Mouse (Mus musculus): ENCODE measurements around the gene Mrtfa. TPM values are rescaled to one million over a fixed set of nuclear protein-coding genes. Genes with fewer than 3 reads are reported as not detected.

Mrtfa gene
- polyA plus RNA-seq, 1 experiment from 2014 or later, result 21.2 TPM

DNA sequence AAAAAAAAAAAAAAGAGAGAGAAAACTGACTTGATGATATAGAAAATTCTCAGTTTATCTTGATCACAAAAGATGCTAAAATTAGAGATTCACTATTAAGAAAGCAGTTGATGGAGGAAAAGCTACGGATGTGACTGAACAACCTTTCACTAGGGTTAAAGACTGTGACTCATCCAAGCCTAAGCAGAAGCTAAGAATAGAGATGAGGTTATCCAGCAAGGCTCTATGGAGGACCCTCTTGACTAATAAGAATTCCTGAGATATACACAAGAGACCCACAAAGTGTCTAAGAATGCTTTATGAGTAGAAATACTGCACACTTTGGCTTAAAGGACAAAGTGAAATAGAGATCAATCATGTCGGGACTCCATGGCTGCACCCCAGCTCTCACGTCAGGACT lies 14.9 kb downstream of the Mrtfa start:
- H3K27me3 ChIP-seq (replicated peaks; ENCODE audit: control insufficient read depth, insufficient read depth, low read length), result no peaks in the 10 kb centered on the region
- H3K4me1 ChIP-seq (replicated peaks; ENCODE audit: control insufficient read depth, insufficient read depth, low read length), result peaks cover 8% of the 10 kb centered on the region; the same call in 1 of the 2 replicates
- ATAC-seq (replicated peaks; ENCODE audit: low FRiP score, low TSS enrichment, low read depth) (no peak), DNase-seq (ENCODE audit: low spot score) (no peak)
- no peak overlapping the region for H3K4me3 ChIP-seq (ENCODE audit: low read depth, low read length)
- H3K27ac ChIP-seq (ENCODE audit: low read depth), result no peak overlapping the region
- no peaks in the 10 kb centered on the region for H3K9me3 ChIP-seq (ENCODE audit: control insufficient read depth, low read length)
- H3K4me2 ChIP-seq (ENCODE audit: low read length), result no peak overlapping the region
- no peak overlapping the region for H3K9ac ChIP-seq (ENCODE audit: low read length)
- WGBS, result 86% methylated on average over 3 of the region's 3 CpGs
- no peaks in the 10 kb centered on the region for H3K36me3 ChIP-seq (ENCODE audit: control insufficient read depth, insufficient read depth, low read length)

DNA sequence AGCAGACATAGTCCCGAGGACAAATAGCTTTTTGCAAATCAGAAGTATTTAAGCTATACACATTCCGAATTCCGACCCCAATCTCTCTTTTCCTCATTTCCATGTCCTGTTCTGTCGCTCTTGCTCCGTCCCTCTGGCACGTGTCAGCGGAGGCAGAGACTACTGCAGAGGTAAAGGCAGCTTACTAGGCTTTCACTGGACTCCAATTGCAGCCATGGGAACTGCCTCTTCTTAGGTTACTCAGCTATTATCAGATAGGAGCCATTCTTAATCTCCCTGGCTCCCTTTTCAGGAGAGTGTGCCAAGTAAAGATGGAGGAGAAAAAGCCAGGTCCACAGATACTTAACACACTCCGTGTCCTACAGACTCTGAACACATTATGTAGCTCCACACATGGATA lies 18.3 kb downstream of the Mrtfa start:
- ATAC-seq (replicated peaks; ENCODE audit: low FRiP score, low TSS enrichment, low read depth) (no peak), DNase-seq (ENCODE audit: low spot score) (no peak)
- H3K9me3 ChIP-seq (ENCODE audit: control insufficient read depth, low read length), result no peaks in the 10 kb centered on the region
- H3K36me3 ChIP-seq (ENCODE audit: control insufficient read depth, insufficient read depth, low read length), result no peaks in the 10 kb centered on the region
- WGBS, result 94% methylated on average over 8 of the region's 8 CpGs
- H3K9ac ChIP-seq (ENCODE audit: low read length), result no peak overlapping the region
- no peak overlapping the region for H3K27ac ChIP-seq (ENCODE audit: low read depth)
- no peaks in the 10 kb centered on the region for H3K27me3 ChIP-seq (replicated peaks; ENCODE audit: control insufficient read depth, insufficient read depth, low read length)
- H3K4me1 ChIP-seq (replicated peaks; ENCODE audit: control insufficient read depth, insufficient read depth, low read length), result peaks cover 16% of the 10 kb centered on the region
- H3K4me2 ChIP-seq (ENCODE audit: low read length), result no peak overlapping the region
- H3K4me3 ChIP-seq (ENCODE audit: low read depth, low read length), result no peak overlapping the region

DNA sequence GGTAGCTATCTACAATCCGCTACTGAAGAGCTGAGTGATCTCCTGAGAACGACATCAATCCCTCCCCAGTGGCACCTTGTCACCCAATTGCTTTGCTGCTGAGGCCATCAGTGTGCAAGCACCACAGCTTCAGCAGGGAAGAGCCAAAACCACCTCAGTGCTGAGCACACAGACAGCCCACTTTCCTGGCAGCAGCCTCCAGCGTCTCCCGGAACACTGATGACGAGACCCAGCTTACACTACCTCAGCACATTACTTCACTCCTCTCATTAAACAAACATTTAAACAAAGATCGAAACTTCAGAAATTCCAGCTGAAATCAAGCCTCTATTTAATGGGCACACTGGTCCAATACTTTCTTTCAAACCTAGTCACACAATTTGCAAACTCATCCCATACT lies 21.8 kb downstream of the Mrtfa start:
- Histone ChIP-seq H3K27ac (ENCODE audit: low read depth) (no peak overlapping the region), H3K4me1 (replicated peaks; ENCODE audit: control insufficient read depth, insufficient read depth, low read length) (peaks cover 18% of the 10 kb centered on the region), H3K4me2 (ENCODE audit: low read length) (no peak overlapping the region), H3K36me3 (ENCODE audit: control insufficient read depth, insufficient read depth, low read length) (no peaks in the 10 kb centered on the region), H3K4me3 (ENCODE audit: low read depth, low read length) (no peak overlapping the region), H3K9me3 (ENCODE audit: control insufficient read depth, low read length) (no peaks in the 10 kb centered on the region), H3K9ac (ENCODE audit: low read length) (no peak overlapping the region), H3K27me3 (replicated peaks; ENCODE audit: control insufficient read depth, insufficient read depth, low read length) (no peaks in the 10 kb centered on the region)
- 42% methylated on average over 6 of the region's 6 CpGs for WGBS
- DNase-seq (ENCODE audit: low spot score) (no peak), ATAC-seq (replicated peaks; ENCODE audit: low FRiP score, low TSS enrichment, low read depth) (no peak)

DNA sequence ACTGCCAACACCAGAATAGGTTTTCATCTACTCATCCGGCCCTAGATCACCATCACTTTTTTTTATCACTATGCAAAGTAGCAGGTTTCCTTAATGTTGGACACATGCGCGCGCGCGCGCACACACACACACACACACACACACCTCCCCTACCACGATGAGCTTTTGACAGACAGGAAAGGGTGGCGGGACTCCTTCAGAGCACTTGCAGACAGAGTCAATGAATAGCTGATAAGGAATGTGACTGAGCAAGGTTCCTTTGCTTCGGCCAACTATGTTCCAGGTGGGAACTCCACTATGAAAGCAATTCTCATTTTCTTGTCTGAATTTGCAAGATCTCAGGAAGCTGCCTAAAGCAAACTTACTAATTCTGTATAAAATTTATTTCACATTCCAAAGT lies 22.7 kb downstream of the Mrtfa start:
- Histone ChIP-seq H3K27ac (ENCODE audit: low read depth) (no peak overlapping the region), H3K9ac (ENCODE audit: low read length) (no peak overlapping the region), H3K4me3 (ENCODE audit: low read depth, low read length) (no peak overlapping the region), H3K27me3 (replicated peaks; ENCODE audit: control insufficient read depth, insufficient read depth, low read length) (no peaks in the 10 kb centered on the region), H3K9me3 (ENCODE audit: control insufficient read depth, low read length) (no peaks in the 10 kb centered on the region), H3K36me3 (ENCODE audit: control insufficient read depth, insufficient read depth, low read length) (no peaks in the 10 kb centered on the region), H3K4me2 (ENCODE audit: low read length) (no peak overlapping the region), H3K4me1 (replicated peaks; ENCODE audit: control insufficient read depth, insufficient read depth, low read length) (peaks cover 18% of the 10 kb centered on the region)
- ATAC-seq (replicated peaks; ENCODE audit: low FRiP score, low TSS enrichment, low read depth), result no peak
- WGBS, result 88% methylated on average over 10 of the region's 10 CpGs
- no peak for DNase-seq (ENCODE audit: low spot score)

DNA sequence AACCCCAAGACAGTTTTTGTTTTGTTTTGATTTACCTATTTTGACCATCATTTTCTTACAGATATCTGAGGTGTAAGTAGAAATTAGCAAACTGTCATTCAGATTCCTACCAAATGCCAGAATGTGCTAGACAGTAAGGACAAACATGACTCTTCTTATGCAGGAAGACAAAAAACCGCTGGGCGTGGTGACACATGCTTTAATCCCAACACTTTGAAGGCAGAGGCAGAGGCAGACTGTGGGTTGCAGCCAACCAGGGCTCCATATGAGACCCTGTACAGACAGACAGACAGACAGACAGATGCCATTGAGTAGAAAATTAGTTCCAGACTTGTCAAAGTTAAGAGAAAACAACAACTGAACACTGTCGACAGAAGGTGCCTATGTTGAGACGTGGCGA lies 24.3 kb downstream of the Mrtfa start:
- H3K4me2 ChIP-seq (ENCODE audit: low read length), result no peak overlapping the region
- no peak overlapping the region for H3K27ac ChIP-seq (ENCODE audit: low read depth)
- ATAC-seq (replicated peaks; ENCODE audit: low FRiP score, low TSS enrichment, low read depth) (no peak), DNase-seq (ENCODE audit: low spot score) (no peak)
- WGBS, result 94% methylated on average over 5 of the region's 5 CpGs
- peaks cover 21% of the 10 kb centered on the region for H3K4me1 ChIP-seq (replicated peaks; ENCODE audit: control insufficient read depth, insufficient read depth, low read length)
- no peak overlapping the region for H3K4me3 ChIP-seq (ENCODE audit: low read depth, low read length)
- H3K27me3 ChIP-seq (replicated peaks; ENCODE audit: control insufficient read depth, insufficient read depth, low read length), result no peaks in the 10 kb centered on the region
- no peaks in the 10 kb centered on the region for H3K9me3 ChIP-seq (ENCODE audit: control insufficient read depth, low read length)
- H3K36me3 ChIP-seq (ENCODE audit: control insufficient read depth, insufficient read depth, low read length), result no peaks in the 10 kb centered on the region
- H3K9ac ChIP-seq (ENCODE audit: low read length), result no peak overlapping the region

DNA sequence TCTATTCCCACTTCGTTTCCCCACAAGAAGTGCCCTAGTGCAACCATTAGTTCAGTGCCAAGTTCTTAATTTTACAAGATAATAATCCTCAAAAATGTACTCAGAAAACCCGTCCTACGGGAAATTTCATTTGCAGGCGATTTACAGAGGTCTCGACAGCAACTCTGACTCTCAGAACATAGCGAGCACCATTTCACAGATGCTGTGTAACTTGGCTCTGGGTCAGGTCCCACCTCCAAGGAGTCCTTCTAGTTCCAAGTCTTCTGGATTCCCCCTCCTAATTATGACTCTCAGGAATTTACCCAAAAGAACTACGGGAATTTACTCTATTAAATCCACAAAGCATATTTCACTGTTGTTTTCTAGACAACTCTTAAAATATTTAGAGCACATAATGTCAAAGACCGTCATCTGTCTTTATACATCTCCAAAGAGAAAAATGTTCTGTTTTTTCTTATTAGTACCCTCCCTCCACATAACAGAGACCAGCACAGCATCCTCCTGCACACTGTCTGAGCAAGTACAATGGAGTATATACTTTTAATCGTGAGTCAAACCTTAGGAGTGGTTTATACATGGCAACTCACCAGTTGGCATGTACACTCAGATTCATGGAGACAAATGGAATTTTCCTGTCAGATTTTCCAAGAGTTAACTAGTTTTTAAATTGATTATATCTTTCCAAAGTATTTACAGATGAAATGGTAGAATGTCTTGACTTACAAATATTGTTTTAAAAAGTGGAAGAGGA lies 25.8 kb downstream of the Mrtfa start:
- Histone ChIP-seq H3K9ac (ENCODE audit: low read length) (no peak overlapping the region), H3K4me2 (ENCODE audit: low read length) (no peak overlapping the region), H3K27me3 (replicated peaks; ENCODE audit: control insufficient read depth, insufficient read depth, low read length) (no peaks in the 10 kb centered on the region), H3K4me3 (ENCODE audit: low read depth, low read length) (no peak overlapping the region), H3K27ac (ENCODE audit: low read depth) (no peak overlapping the region), H3K4me1 (replicated peaks; ENCODE audit: control insufficient read depth, insufficient read depth, low read length) (peaks cover 27% of the 10 kb centered on the region), H3K36me3 (ENCODE audit: control insufficient read depth, insufficient read depth, low read length) (no peaks in the 10 kb centered on the region), H3K9me3 (ENCODE audit: control insufficient read depth, low read length) (no peaks in the 10 kb centered on the region)
- ATAC-seq (replicated peaks; ENCODE audit: low FRiP score, low TSS enrichment, low read depth) (no peak), DNase-seq (ENCODE audit: low spot score) (no peak)
- 50% methylated on average over 9 of the region's 9 CpGs for WGBS

DNA sequence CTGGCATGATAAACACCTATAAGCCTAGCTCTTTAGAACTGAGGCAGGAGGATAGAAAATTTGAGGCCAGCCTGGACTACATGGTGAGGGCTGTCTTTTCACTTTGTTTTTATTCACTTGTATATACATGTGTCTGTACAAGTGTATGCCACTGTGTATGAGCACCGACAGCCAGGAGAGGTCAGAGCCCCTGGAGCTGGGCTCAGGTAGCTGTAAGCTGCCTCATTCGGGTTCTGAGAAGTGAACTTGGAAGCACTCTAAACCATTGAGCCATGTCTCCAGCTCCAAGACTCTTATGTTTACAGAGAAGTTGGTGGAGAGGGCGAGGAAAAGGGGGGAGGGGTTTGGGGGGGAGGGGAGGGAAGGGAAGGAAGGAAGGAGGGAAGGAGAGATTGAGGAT lies 29.0 kb downstream of the Mrtfa start:
- H3K9me3 ChIP-seq (ENCODE audit: control insufficient read depth, low read length), result no peaks in the 10 kb centered on the region
- ATAC-seq (replicated peaks; ENCODE audit: low FRiP score, low TSS enrichment, low read depth) (no peak), DNase-seq (ENCODE audit: low spot score) (no peak)
- no peak overlapping the region for H3K4me2 ChIP-seq (ENCODE audit: low read length)
- 50% methylated on average over 3 of the region's 3 CpGs for WGBS
- no peaks in the 10 kb centered on the region for H3K36me3 ChIP-seq (ENCODE audit: control insufficient read depth, insufficient read depth, low read length)
- H3K27ac ChIP-seq (ENCODE audit: low read depth), result no peak overlapping the region
- H3K27me3 ChIP-seq (replicated peaks; ENCODE audit: control insufficient read depth, insufficient read depth, low read length), result no peaks in the 10 kb centered on the region
- no peak overlapping the region for H3K9ac ChIP-seq (ENCODE audit: low read length)
- H3K4me3 ChIP-seq (ENCODE audit: low read depth, low read length), result no peak overlapping the region
- H3K4me1 ChIP-seq (replicated peaks; ENCODE audit: control insufficient read depth, insufficient read depth, low read length), result peaks cover 25% of the 10 kb centered on the region

DNA sequence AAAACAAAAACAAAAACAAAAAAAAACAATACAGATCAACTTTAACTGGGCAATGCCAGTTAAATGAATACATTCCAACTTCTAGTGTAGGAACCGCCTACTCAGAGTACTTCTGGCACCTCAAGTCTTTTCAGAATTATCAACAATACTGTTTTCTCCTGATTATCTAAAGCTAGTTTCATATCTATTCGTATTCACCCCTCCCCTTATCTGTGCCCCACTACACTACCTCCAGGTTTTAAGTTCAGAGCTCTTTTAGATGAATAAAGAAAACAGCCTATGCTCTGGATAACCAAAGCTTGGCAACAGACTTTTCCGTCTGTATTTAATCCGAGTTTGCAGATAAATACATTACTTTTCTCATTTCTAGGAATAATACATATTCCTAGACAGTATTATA lies 29.9 kb downstream of the Mrtfa start:
- ATAC-seq (replicated peaks; ENCODE audit: low FRiP score, low TSS enrichment, low read depth), result no peak

DNA sequence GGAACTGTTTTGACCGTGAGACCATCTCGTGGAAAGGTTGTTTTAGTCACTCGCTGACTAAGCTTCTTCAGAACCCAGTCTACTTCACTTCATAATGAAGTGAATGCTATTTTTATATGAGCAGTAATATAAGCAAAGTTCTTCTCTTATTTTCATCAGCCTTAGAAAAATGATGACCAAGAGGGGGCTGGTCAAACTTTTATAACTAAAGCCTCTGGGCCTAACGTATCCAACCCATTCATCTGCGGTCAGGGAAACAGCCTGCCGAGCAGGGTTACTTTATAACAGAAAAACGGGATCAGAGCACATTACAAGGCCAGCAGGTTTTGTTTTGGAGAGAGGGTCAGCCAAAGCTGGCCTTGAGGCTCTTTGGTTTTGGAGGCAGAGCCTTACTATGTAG lies 31.3 kb downstream of the Mrtfa start:
- H3K4me3 ChIP-seq (ENCODE audit: low read depth, low read length), result no peak overlapping the region
- no peaks in the 10 kb centered on the region for H3K36me3 ChIP-seq (ENCODE audit: control insufficient read depth, insufficient read depth, low read length)
- no peak overlapping the region for H3K4me2 ChIP-seq (ENCODE audit: low read length)
- peaks cover 16% of the 10 kb centered on the region for H3K4me1 ChIP-seq (replicated peaks; ENCODE audit: control insufficient read depth, insufficient read depth, low read length)
- H3K9me3 ChIP-seq (ENCODE audit: control insufficient read depth, low read length), result no peaks in the 10 kb centered on the region
- H3K27me3 ChIP-seq (replicated peaks; ENCODE audit: control insufficient read depth, insufficient read depth, low read length), result no peaks in the 10 kb centered on the region
- DNase-seq (ENCODE audit: low spot score), result no peak
- WGBS, result 58% methylated on average over 7 of the region's 7 CpGs
- no peak overlapping the region for H3K27ac ChIP-seq (ENCODE audit: low read depth)
- no peak for ATAC-seq (replicated peaks; ENCODE audit: low FRiP score, low TSS enrichment, low read depth)
- H3K9ac ChIP-seq (ENCODE audit: low read length), result no peak overlapping the region

More for the DNA sequence above, 29.9 kb downstream of the Mrtfa start:
- no peaks in the 10 kb centered on the region for H3K27me3 ChIP-seq (replicated peaks; ENCODE audit: control insufficient read depth, insufficient read depth, low read length)
- 73% methylated on average over 4 of the region's 4 CpGs for WGBS
- no peak overlapping the region for H3K4me2 ChIP-seq (ENCODE audit: low read length)
- no peaks in the 10 kb centered on the region for H3K36me3 ChIP-seq (ENCODE audit: control insufficient read depth, insufficient read depth, low read length)
- no peak overlapping the region for H3K4me3 ChIP-seq (ENCODE audit: low read depth, low read length)
- H3K27ac ChIP-seq (ENCODE audit: low read depth), result no peak overlapping the region
- no peaks in the 10 kb centered on the region for H3K9me3 ChIP-seq (ENCODE audit: control insufficient read depth, low read length)
- DNase-seq (ENCODE audit: low spot score), result no peak
- peaks cover 25% of the 10 kb centered on the region for H3K4me1 ChIP-seq (replicated peaks; ENCODE audit: control insufficient read depth, insufficient read depth, low read length)
- no peak overlapping the region for H3K9ac ChIP-seq (ENCODE audit: low read length)
